Mouse (Mus musculus): ENCODE results near the gene Olfr657. TPM values are rescaled to one million over a fixed set of nuclear protein-coding genes. Genes with fewer than 3 reads are reported as not detected.
A peak's percentile ranks its signal among the peaks of the same experiment; 100 is the strongest.

The Olfr657 gene
- polyA plus RNA-seq (2015; fragmentation: Nextera tagmentation; extraction: Ambion mirVana): not detected in 2 replicates

GRCm38 (mm10) chr7:104624494-104624893 lies at the start of gene Olfr657:
Gene Olfr657, plus strand, starts transcription at chr7:104624794.
- Histone ChIP-seq H3K4me2 (ENCODE audit: low read depth, low read length) (no peak within 1 kb of the TSS), H3K9ac (ENCODE audit: low read depth, low read length) (no peak within 1 kb of the TSS), H3K4me1 (ENCODE audit: control insufficient read depth, insufficient read depth, low read length) (no peaks in the 10 kb centered on the region), H3K27me3 (replicated peaks; ENCODE audit: control insufficient read depth, insufficient read depth, low read length) (no peaks in the 10 kb centered on the region), H3K36me3 (ENCODE audit: control insufficient read depth, insufficient read depth, low read length) (no peaks in the 10 kb centered on the region), H3K27ac (ENCODE audit: low read length) (no peak within 1 kb of the TSS), H3K9me3 (ENCODE audit: control insufficient read depth, low read length) (no peaks in the 10 kb centered on the region), H3K4me3 (ENCODE audit: low read length) (no peak within 1 kb of the TSS)
- no peak for ATAC-seq

DNA sequence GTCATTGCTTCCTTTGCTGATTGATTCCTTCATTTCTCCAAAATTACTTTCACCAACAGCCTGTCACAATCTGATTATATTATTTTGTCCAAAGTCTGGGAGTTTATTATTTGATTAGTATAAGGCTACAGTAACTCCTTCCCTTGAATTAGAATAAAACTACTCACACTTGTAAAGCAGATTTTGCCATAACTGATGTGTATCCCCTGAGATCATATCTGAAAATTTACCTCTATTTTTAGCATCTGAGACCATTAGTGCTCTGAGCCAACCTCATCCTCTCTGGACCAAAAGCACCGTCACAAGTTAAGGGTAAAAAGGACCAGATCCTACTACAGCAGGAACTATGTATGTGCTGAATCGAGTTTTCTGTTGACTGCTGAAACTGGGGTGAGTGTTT lies 47.6 kb upstream of the Olfr657 start, which contains the start of gene Olfr653:
Gene Olfr653 (plus strand): TSS at position 301 of the 400 bp plus-strand sequence.
- H3K9ac ChIP-seq (ENCODE audit: low read depth, low read length): no peak within 1 kb of the TSS
- WGBS: 60% methylated on average over 2 of the region's 2 CpGs

GRCm38 (mm10) chr7:104580846-104581245 lies 43.7 kb upstream of the Olfr657 start:
- peak; percentile 92 for ATAC-seq
- 77% methylated on average over 4 of the region's 4 CpGs for WGBS

More for the DNA sequence above, 47.6 kb upstream of the Olfr657 start, which contains the start of gene Olfr653:
- Histone ChIP-seq H3K9me3 (ENCODE audit: control insufficient read depth, low read length) (no peaks in the 10 kb centered on the region), H3K4me3 (ENCODE audit: low read length) (no peak within 1 kb of the TSS), H3K36me3 (ENCODE audit: control insufficient read depth, insufficient read depth, low read length) (no peaks in the 10 kb centered on the region), H3K27ac (ENCODE audit: low read length) (no peak within 1 kb of the TSS), H3K27me3 (replicated peaks; ENCODE audit: control insufficient read depth, insufficient read depth, low read length) (no peaks in the 10 kb centered on the region), H3K4me1 (ENCODE audit: control insufficient read depth, insufficient read depth, low read length) (no peaks in the 10 kb centered on the region), H3K4me2 (ENCODE audit: low read depth, low read length) (no peak within 1 kb of the TSS)
- no peak for ATAC-seq

GRCm38 (mm10) chr7:104581429-104581828 lies 43.2 kb upstream of the Olfr657 start:
- no peak overlapping the region for H3K9ac ChIP-seq (ENCODE audit: low read depth, low read length)
- H3K9me3 ChIP-seq (ENCODE audit: control insufficient read depth, low read length): no peaks in the 10 kb centered on the region
- no peaks in the 10 kb centered on the region for H3K27me3 ChIP-seq (replicated peaks; ENCODE audit: control insufficient read depth, insufficient read depth, low read length)
- 64% methylated on average over 4 of the region's 4 CpGs for WGBS
- no peak overlapping the region for H3K4me3 ChIP-seq (ENCODE audit: low read length)
- H3K4me2 ChIP-seq (ENCODE audit: low read depth, low read length): no peak overlapping the region
- ATAC-seq: peak; percentile 83
- H3K36me3 ChIP-seq (ENCODE audit: control insufficient read depth, insufficient read depth, low read length): no peaks in the 10 kb centered on the region
- H3K4me1 ChIP-seq (ENCODE audit: control insufficient read depth, insufficient read depth, low read length): no peaks in the 10 kb centered on the region
- H3K27ac ChIP-seq (ENCODE audit: low read length): no peak overlapping the region

More at GRCm38 (mm10) chr7:104580846-104581245, 43.7 kb upstream of the Olfr657 start:
- H3K4me3 ChIP-seq (ENCODE audit: low read length): no peak overlapping the region
- no peak overlapping the region for H3K9ac ChIP-seq (ENCODE audit: low read depth, low read length)
- H3K27me3 ChIP-seq (replicated peaks; ENCODE audit: control insufficient read depth, insufficient read depth, low read length): no peaks in the 10 kb centered on the region
- H3K36me3 ChIP-seq (ENCODE audit: control insufficient read depth, insufficient read depth, low read length): no peaks in the 10 kb centered on the region
- H3K4me2 ChIP-seq (ENCODE audit: low read depth, low read length): no peak overlapping the region
- no peaks in the 10 kb centered on the region for H3K4me1 ChIP-seq (ENCODE audit: control insufficient read depth, insufficient read depth, low read length)
- H3K27ac ChIP-seq (ENCODE audit: low read length): no peak overlapping the region
- no peaks in the 10 kb centered on the region for H3K9me3 ChIP-seq (ENCODE audit: control insufficient read depth, low read length)

- Histone ChIP-seq H3K4me2 (ENCODE audit: low read depth, low read length) (no peak within 1 kb of the TSS), H3K27ac (ENCODE audit: low read length) (no peak within 1 kb of the TSS), H3K4me1 (ENCODE audit: control insufficient read depth, insufficient read depth, low read length) (no peaks in the 10 kb centered on the region), H3K4me3 (ENCODE audit: low read length) (no peak within 1 kb of the TSS), H3K9ac (ENCODE audit: low read depth, low read length) (no peak within 1 kb of the TSS), H3K27me3 (replicated peaks; ENCODE audit: control insufficient read depth, insufficient read depth, low read length) (no peaks in the 10 kb centered on the region), H3K36me3 (ENCODE audit: control insufficient read depth, insufficient read depth, low read length) (no peaks in the 10 kb centered on the region), H3K9me3 (ENCODE audit: control insufficient read depth, low read length) (no peaks in the 10 kb centered on the region)
- WGBS: 74% methylated on average over 4 of the region's 4 CpGs
- no peak for ATAC-seq
Measured at GRCm38 (mm10) chr7:104586725-104587124, 37.9 kb upstream of the Olfr657 start, which contains the start of gene Olfr654. Gene Olfr654, plus strand, starts transcription at chr7:104587025.

DNA sequence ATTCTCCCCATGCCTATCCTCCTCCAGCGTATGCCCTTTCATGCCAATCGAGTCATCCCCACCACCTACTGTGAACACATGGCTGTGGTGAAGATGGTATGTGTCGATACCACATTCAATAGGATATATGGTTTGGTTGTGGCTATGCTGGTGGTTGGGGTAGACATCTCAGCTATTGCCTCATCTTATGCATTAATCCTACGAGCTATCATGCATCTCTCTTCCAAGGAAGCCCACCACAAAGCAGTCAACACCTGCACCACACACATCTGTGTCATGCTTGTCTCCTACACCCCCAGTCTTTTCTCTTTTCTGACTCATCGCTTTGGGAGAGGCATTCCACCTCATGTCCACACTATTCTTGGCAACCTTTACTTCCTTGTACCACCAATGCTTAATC lies 36.3 kb upstream of the Olfr657 start:
- no peak overlapping the region for H3K27ac ChIP-seq (ENCODE audit: low read length)
- no peaks in the 10 kb centered on the region for H3K9me3 ChIP-seq (ENCODE audit: control insufficient read depth, low read length)
- no peak overlapping the region for H3K4me3 ChIP-seq (ENCODE audit: low read length)
- H3K27me3 ChIP-seq (replicated peaks; ENCODE audit: control insufficient read depth, insufficient read depth, low read length): no peaks in the 10 kb centered on the region
- H3K36me3 ChIP-seq (ENCODE audit: control insufficient read depth, insufficient read depth, low read length): no peaks in the 10 kb centered on the region
- no peaks in the 10 kb centered on the region for H3K4me1 ChIP-seq (ENCODE audit: control insufficient read depth, insufficient read depth, low read length)
- H3K9ac ChIP-seq (ENCODE audit: low read depth, low read length): no peak overlapping the region
- ATAC-seq: no peak
- 80% methylated on average over 5 of the region's 5 CpGs for WGBS
- no peak overlapping the region for H3K4me2 ChIP-seq (ENCODE audit: low read depth, low read length)

DNA sequence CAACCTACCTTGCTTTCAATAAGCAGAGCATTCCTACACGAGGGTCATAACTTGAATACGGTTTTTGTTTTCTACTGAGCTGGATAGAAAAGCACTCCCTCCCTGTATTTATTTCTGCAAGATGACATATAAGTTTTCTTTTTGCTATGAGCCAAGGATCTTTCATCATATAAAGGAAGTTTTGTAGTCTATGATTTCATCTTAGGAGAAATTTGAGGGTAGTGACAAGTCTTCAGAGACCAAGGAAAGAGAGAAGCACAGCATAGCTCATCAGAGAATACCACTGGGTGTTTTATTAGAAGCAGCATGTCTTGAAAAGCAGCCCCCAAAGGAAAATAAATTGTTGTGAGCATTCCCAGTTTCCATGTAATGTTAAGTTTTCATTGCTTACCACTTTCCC lies 22.9 kb upstream of the Olfr657 start, which contains the start of gene Olfr655:
Gene Olfr655 (minus strand): TSS at position 101 of the 400 bp plus-strand sequence.
- Histone ChIP-seq H3K36me3 (ENCODE audit: control insufficient read depth, insufficient read depth, low read length) (no peaks in the 10 kb centered on the region), H3K9ac (ENCODE audit: low read depth, low read length) (no peak within 1 kb of the TSS), H3K27ac (ENCODE audit: low read length) (no peak within 1 kb of the TSS), H3K4me2 (ENCODE audit: low read depth, low read length) (no peak within 1 kb of the TSS), H3K4me1 (ENCODE audit: control insufficient read depth, insufficient read depth, low read length) (no peaks in the 10 kb centered on the region), H3K9me3 (ENCODE audit: control insufficient read depth, low read length) (no peaks in the 10 kb centered on the region), H3K27me3 (replicated peaks; ENCODE audit: control insufficient read depth, insufficient read depth, low read length) (no peaks in the 10 kb centered on the region), H3K4me3 (ENCODE audit: low read length) (no peak within 1 kb of the TSS)
- WGBS: 82% methylated on average over 2 of the region's 2 CpGs
- ATAC-seq: no peak

GRCm38 (mm10) chr7:104603173-104603572 lies 21.4 kb upstream of the Olfr657 start:
- Histone ChIP-seq H3K36me3 (ENCODE audit: control insufficient read depth, insufficient read depth, low read length) (no peaks in the 10 kb centered on the region), H3K27ac (ENCODE audit: low read length) (no peak overlapping the region), H3K4me1 (ENCODE audit: control insufficient read depth, insufficient read depth, low read length) (no peaks in the 10 kb centered on the region), H3K27me3 (replicated peaks; ENCODE audit: control insufficient read depth, insufficient read depth, low read length) (no peaks in the 10 kb centered on the region), H3K4me3 (ENCODE audit: low read length) (no peak overlapping the region), H3K9me3 (ENCODE audit: control insufficient read depth, low read length) (no peaks in the 10 kb centered on the region), H3K4me2 (ENCODE audit: low read depth, low read length) (no peak overlapping the region), H3K9ac (ENCODE audit: low read depth, low read length) (no peak overlapping the region)
- no peak for ATAC-seq
- 2% methylated on average over 3 of the region's 3 CpGs for WGBS

DNA sequence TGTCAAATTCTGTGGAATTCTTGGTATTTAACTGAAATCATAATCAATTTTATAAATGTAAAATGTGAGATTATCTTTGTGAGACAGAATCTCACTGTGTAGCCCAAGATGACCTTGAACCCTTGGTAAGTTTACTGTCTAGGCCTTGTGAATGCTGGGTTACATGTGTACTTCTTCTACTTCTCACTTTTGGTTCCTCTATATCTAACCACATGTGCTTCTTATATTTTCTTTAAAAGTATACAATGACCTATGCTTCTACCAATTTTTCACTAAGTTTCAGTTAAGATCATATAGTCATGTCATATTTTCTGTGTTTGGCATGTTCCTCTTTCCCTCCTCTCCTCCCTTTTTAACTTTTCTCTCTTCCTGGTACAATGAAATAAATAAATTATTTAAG lies 19.9 kb upstream of the Olfr657 start:
- Histone ChIP-seq H3K9ac (ENCODE audit: low read depth, low read length) (no peak overlapping the region), H3K27ac (ENCODE audit: low read length) (no peak overlapping the region), H3K36me3 (ENCODE audit: control insufficient read depth, insufficient read depth, low read length) (no peaks in the 10 kb centered on the region), H3K4me2 (ENCODE audit: low read depth, low read length) (no peak overlapping the region), H3K4me3 (ENCODE audit: low read length) (no peak overlapping the region), H3K4me1 (ENCODE audit: control insufficient read depth, insufficient read depth, low read length) (no peaks in the 10 kb centered on the region), H3K9me3 (ENCODE audit: control insufficient read depth, low read length) (no peaks in the 10 kb centered on the region), H3K27me3 (replicated peaks; ENCODE audit: control insufficient read depth, insufficient read depth, low read length) (no peaks in the 10 kb centered on the region)
- ATAC-seq: no peak

DNA sequence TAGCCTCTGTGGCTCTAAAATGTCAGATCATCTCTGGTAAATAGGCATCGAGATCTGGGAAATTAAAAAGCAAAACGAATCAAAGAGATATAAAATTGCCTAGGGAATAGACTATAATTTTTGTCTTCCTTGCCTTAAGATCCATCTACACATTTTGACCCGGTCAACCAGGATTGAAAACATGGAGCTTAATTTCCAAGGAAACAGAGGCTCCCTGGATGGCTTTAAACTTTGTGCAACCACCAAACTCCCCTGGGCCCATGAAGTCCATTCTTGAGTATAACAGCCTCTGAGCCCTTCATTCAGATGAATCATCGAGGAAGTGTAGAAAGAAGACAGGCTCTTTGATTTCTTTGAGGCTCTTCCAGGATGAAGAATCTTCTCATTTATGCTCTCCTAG lies 10.9 kb upstream of the Olfr657 start, which contains the start of gene Olfr656:
Gene Olfr656 (plus strand): TSS at position 301 of the 400 bp plus-strand sequence.
- no peak within 1 kb of the TSS for H3K27ac ChIP-seq (ENCODE audit: low read length)
- H3K4me1 ChIP-seq (ENCODE audit: control insufficient read depth, insufficient read depth, low read length): no peaks in the 10 kb centered on the region
- H3K4me2 ChIP-seq (ENCODE audit: low read depth, low read length): no peak within 1 kb of the TSS
- 78% methylated on average over 4 of the region's 4 CpGs for WGBS
- H3K36me3 ChIP-seq (ENCODE audit: control insufficient read depth, insufficient read depth, low read length): no peaks in the 10 kb centered on the region
- no peaks in the 10 kb centered on the region for H3K9me3 ChIP-seq (ENCODE audit: control insufficient read depth, low read length)
- no peak for ATAC-seq
- H3K4me3 ChIP-seq (ENCODE audit: low read length): no peak within 1 kb of the TSS
- H3K27me3 ChIP-seq (replicated peaks; ENCODE audit: control insufficient read depth, insufficient read depth, low read length): no peaks in the 10 kb centered on the region
- no peak within 1 kb of the TSS for H3K9ac ChIP-seq (ENCODE audit: low read depth, low read length)

Data from intestine, embryonic 16.5 days (tissue).